ENCODE assay signal across 8 mouse cellular contexts in the genomic region with DNA sequence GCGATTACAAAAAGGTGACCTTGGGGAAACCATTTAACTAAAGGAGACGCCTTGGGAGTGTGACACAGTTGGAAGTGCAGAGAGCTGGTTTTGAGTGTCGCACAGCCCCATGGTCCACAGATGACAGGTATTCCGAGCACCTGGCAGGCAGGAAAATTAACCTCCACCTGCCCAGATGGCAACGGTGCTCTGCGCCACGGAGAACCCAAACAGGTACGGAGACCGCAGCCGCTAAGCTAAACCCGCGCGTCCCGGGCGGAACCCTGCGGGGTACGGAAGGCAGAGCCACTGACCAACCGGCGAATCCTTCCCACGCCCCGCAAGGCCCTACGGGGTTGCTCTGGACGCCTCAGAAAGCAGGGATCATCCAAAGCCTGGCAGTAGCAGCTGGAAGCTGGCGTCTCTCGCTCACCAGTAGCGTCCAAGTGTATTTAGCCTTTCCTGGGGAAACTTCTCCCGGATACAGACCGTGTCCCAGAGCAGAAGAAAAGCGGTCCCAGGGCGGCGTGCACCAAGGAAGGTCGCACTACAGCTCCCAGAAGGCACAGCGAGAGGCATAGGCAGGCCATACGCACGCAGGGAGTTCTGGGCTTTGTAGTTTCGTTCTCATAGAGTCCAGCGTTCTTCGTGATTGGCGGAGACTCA. TPM values are rescaled to one million over a fixed set of nuclear protein-coding genes. Genes with fewer than 3 reads are reported as not detected.
A peak's percentile ranks its signal among the peaks of the same experiment; 100 is the strongest.
DNase-seq lines count a peak whose midpoint lies in the region; ATAC-seq lines count a peak whose summit lies in the region.

TSS of gene Fastkd1 (minus strand) at position 536 of the 645 bp plus-strand sequence.

- ATAC-seq in hindbrain, embryonic 13.5 days (ENCODE audit: low FRiP score) = peak; percentile 99

- H3K9ac ChIP-seq in hindbrain, embryonic 13.5 days = peak within 1 kb of the TSS; percentile 84

- WGBS in hindbrain, embryonic 13.5 days = under 1% methylated on average over 39 of the region's 39 CpGs

- H3K4me3 ChIP-seq in hindbrain, embryonic 13.5 days = peak within 1 kb of the TSS; percentile 81

- H3K4me1 ChIP-seq in hindbrain, embryonic 13.5 days (replicated peaks) = 0 out of 2 replicates have a peak, but pooled peaks cover 9% of the 10 kb centered on the region

- H3K36me3 ChIP-seq in hindbrain, embryonic 13.5 days = peaks cover 15% of the 10 kb centered on the region

- DNase-seq in Muller cell, postnatal 12 days (ENCODE audit: inconsistent ontology term) = peak; percentile 86
- peak; percentile 89 for DNase-seq in cerebellum, adult 9-11 months
- DNase-seq in frontal cortex, postnatal 10 days (ENCODE audit: low spot score in 2 of 2) = peak; percentile 79 to 84
- peak; percentile 67 to 69 for DNase-seq in layer of hippocampus, postnatal 25 days (ENCODE audit: extremely low spot score in 1 of 2, low spot score in 1 of 2)
- peak; percentile 93 for DNase-seq in lung, postnatal 25 days (ENCODE audit: low spot score)
- DNase-seq in retina, embryonic 14.5 days (ENCODE audit: low spot score) = peak; percentile 91
- peak; percentile 82 for DNase-seq in thymus, postnatal 4 days

- H3K9me3 ChIP-seq in hindbrain, embryonic 13.5 days = no peaks in the 10 kb centered on the region

- H3K27me3 ChIP-seq in hindbrain, embryonic 13.5 days = 0 out of 2 replicates have a peak, but pooled peaks cover 5% of the 10 kb centered on the region

- H3K4me2 ChIP-seq in hindbrain, embryonic 13.5 days = peak within 1 kb of the TSS; percentile 73

- H3K27ac ChIP-seq in hindbrain, embryonic 13.5 days = peak within 1 kb of the TSS; percentile 76

RNA-seq across cellular contexts. Expression of gene Fastkd1, which starts in this region (rescaled TPM):
- 13.5 and 13.6 TPM in 2 replicates for polyA plus RNA-seq in hindbrain, embryonic 13.5 days (2015; fragmentation: Nextera tagmentation; extraction: Ambion mirVana)
- 10 to 100 TPM; 16.6 to 19.4 TPM for total RNA-seq in layer of hippocampus, postnatal 25 days (2021)

Comparison
In these comparisons a context has a peak if more than half of its experiments do, and no peak if none do; other contexts are left out.
1. Peak in every context shown above with its lines: DNase-seq, ATAC-seq, H3K4me3 ChIP-seq and H3K27ac ChIP-seq.